Mouse (Mus musculus) CD4-positive, CD25-positive, alpha-beta regulatory T cell (primary cell): Measurements from ENCODE around the gene Slc4a7. TPM values are rescaled to one million over a fixed set of nuclear protein-coding genes. Genes with fewer than 3 reads are reported as not detected.

Experiments used
- polyA plus RNA-seq: library from polyadenylated mRNA; unstranded; fragments of 100-300 nt; shearing (Covaris generic); gene quantifications from one replicate; pipeline ENCODE4 v1.2.1, GENCODE M21; 2017

Gene Slc4a7
- polyA plus RNA-seq: 48.5 TPM

DNA sequence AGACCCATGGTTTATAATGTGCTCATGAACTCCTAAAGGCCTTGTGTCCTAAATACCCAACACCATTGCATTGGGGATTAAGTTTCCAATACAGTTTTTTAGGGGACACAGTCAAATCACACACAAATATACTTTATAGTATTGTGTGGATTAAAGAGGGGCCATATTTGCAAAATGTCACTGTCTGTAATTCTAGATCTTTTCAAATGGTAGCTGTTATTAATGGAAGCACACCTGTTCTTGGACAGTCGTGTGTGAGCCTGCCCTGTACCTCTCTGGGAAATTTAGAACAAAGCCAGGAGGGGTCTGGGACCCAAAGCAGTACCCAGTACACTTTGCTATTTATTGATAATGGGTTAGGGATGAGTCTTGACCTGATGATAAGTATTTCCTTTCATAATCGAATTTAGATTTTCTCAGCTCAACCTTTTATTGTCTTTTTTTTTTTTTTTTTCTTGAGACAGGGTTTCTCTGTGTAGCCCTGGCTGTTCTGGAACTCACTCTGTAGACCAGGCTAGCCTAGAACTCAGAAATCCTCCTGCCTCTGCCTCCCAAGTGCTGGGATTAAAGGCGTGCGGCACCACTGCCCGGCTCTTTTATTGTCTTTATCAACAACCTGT is at the start of gene Slc4a7:
Slc4a7 (plus strand) TSS at position 570 of the 620 bp plus-strand sequence.

GRCm38 (mm10) chr14:14803115-14803514 is 101.0 kb downstream of the Slc4a7 start, which contains the start of gene Nek10:
Nek10 (plus strand) TSS chr14:14803415.

Other genes with a start within 250 kb of the Slc4a7 start
- gene Nek10, start 101.1 kb downstream of the Slc4a7 start, polyA plus RNA-seq: not detected